Mouse (Mus musculus) lung, postnatal 0 days (tissue): Measurements from ENCODE around the gene Tnni1.
A peak's percentile ranks its signal among the peaks of the same experiment; 100 is the strongest.

Source experiments
- CTCF ChIP-seq: IDR thresholded peaks from 2 replicates; pipeline ENCODE4 v1.5.1; 2016; ENCODE audit warnings: antibody characterized with exemption, mild to moderate bottlenecking
- EP300 ChIP-seq: IDR thresholded peaks from 2 replicates; pipeline ENCODE4 v1.6.1; 2016; ENCODE audit warnings: antibody characterized with exemption, mild to moderate bottlenecking, control low read depth

GRCm38 (mm10) chr1:135828918-135829317 is 49.7 kb downstream of the Tnni1 start:
- TF ChIP-seq EP300, result no peak
- peak; percentile 87 for TF ChIP-seq CTCF
